Mouse (Mus musculus) heart, embryonic 14.5 days (tissue): ENCODE data around the gene Anp32e. TPM values are rescaled to one million over a fixed set of nuclear protein-coding genes. Genes with fewer than 3 reads are reported as not detected.
A peak's percentile ranks its signal among the peaks of the same experiment; 100 is the strongest.

Experiments used
- ATAC-seq: fragments of 200-750 bp; cut with Nextera tagmentation; 2 replicates; pipeline ENCODE4 v1.8.0; 2017; ENCODE audit warnings: low read depth, moderate TSS enrichment; ENCODE audit not compliant: insufficient number of reproducible peaks, insufficient read depth, low FRiP score
- H3K27ac ChIP-seq, 2 experiments: fragments of 200-500 bp in 1 of 2; fragments of 300-500 bp in 1 of 2; sonication (generic) in 1 of 2; replicated peaks in 1 of 2; 2 replicates each; pipeline ENCODE4 v1.5.1; 2012 to 2014; ENCODE audit warnings: low read depth in 2 of 2, low read length in 2 of 2, control low read depth in 1 of 2, mild to moderate bottlenecking in 1 of 2, mixed read lengths in 1 of 2; ENCODE audit not compliant: control insufficient read depth in 1 of 2, insufficient read depth in 1 of 2
- H3K27me3 ChIP-seq: fragments of 300-500 bp; sonication (generic); 2 replicates; pipeline ENCODE4 v1.6.1; 2014; ENCODE audit warnings: mild to moderate bottlenecking, low read length, control low read depth; ENCODE audit not compliant: control insufficient read depth, insufficient read depth
- H3K36me3 ChIP-seq: fragments of 300-500 bp; sonication (generic); 2 replicates; pipeline ENCODE4 v1.6.1; 2014; ENCODE audit warnings: mild to moderate bottlenecking, control low read depth, low read length, mixed read lengths; ENCODE audit not compliant: control insufficient read depth, insufficient read depth
- H3K4me1 ChIP-seq, 2 experiments: fragments of 200-500 bp in 1 of 2; fragments of 300-500 bp in 1 of 2; sonication (generic) in 1 of 2; 2 replicates each; pipeline ENCODE4 v1.6.1; 2012 to 2014; ENCODE audit warnings: low read length in 2 of 2, control low read depth in 1 of 2, mixed read lengths in 1 of 2; ENCODE audit not compliant: control insufficient read depth in 2 of 2, insufficient read depth in 2 of 2
- H3K4me2 ChIP-seq: fragments of 300-500 bp; sonication (generic); 2 replicates; pipeline ENCODE4 v1.6.1; 2014; ENCODE audit warnings: mild to moderate bottlenecking, low read length
- H3K4me3 ChIP-seq, 2 experiments: fragments of 200-500 bp in 1 of 2; fragments of 300-500 bp in 1 of 2; sonication (generic) in 1 of 2; 2 replicates each; pipeline ENCODE4 v1.5.1; 2012 to 2014; ENCODE audit warnings: low read length in 2 of 2, mild to moderate bottlenecking in 2 of 2, control low read depth in 1 of 2, low read depth in 1 of 2, moderate library complexity in 1 of 2; ENCODE audit not compliant: control insufficient read depth in 1 of 2, insufficient read depth in 1 of 2
- H3K9ac ChIP-seq: fragments of 300-500 bp; sonication (generic); 2 replicates; pipeline ENCODE4 v1.6.1; 2014; ENCODE audit warnings: mild to moderate bottlenecking, low read length
- H3K9me3 ChIP-seq: fragments of 300-500 bp; sonication (generic); 2 replicates; pipeline ENCODE4 v1.6.1; 2016; ENCODE audit warnings: low read length, control low read depth; ENCODE audit not compliant: control insufficient read depth
- WGBS: fragments of 180-500 bp; shearing (Covaris S2); extraction: QIAGEN DNeasy Blood & Tissue Kit; methylation state at CpG from one replicate; pipeline ENCODE4 v1.1.7; 2014; 5-methylcytosine and 5-hydroxymethylcytosine counted together
- polyA plus RNA-seq: library from polyadenylated mRNA; unstranded; fragments of >200 nt; fragmentation: Nextera tagmentation; extraction: Ambion mirVana; gene quantifications from 2 replicates; pipeline ENCODE4 v1.2.1, GENCODE M21; 2014

Anp32e gene
- polyA plus RNA-seq, 1 experiment from 2014 or later = 58.3 TPM

DNA sequence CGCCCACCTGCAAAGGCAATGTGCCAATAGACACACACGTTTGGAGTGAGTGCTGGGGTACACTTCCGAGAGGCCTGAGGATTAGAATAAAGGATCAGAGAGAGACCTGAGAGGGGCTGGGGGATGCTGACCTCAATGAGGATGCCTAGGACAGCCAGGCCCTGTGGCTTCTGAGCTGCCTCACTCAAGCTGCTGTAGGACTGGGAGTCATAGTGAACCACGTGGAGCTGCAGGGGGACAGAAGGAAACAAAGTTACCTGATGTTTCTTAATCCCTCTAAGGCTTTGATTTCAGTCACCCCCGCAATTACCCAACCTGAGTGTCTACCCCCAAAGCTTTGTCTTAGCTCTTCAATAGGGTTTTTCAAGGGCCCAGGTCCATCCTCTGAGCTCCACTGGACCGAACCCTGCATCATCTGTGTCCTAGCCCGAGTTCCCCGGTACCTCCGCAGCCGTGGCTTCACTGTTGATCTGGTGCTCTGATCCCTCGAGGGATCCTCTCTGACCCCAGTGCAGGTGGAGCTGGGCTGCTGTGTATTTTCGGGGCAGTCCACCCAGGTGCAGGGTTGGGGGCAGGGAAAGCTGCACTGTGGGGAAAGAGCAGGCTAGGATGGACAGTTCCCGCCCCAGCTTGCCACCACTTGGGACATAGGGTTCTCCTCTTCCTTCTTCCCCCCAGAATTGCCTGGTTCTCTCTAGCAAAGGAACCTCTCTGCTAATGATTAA is 29.1 kb upstream of the Anp32e start:
- Histone ChIP-seq H3K4me1 (peaks cover 14 to 37% of the 10 kb centered on the region in 2 experiments), H3K27ac (no peak overlapping the region), H3K4me2 (no peak overlapping the region), H3K9ac (no peak overlapping the region), H3K27me3 (no peaks in the 10 kb centered on the region), H3K36me3 (peaks cover 25% of the 10 kb centered on the region), H3K4me3 (no peak overlapping the region), H3K9me3 (no peaks in the 10 kb centered on the region)
- ATAC-seq = no peak
- 75% methylated on average over 13 of the region's 13 CpGs for WGBS

GRCm38 (mm10) chr3:95901616-95902372 is 27.3 kb upstream of the Anp32e start:
- Histone ChIP-seq H3K4me3 (no peak overlapping the region), H3K9ac (peak overlapping the region; percentile 76), H3K4me1 (peaks cover 18 to 45% of the 10 kb centered on the region in 2 experiments), H3K27ac (peak overlapping the region; percentile 48 to 54), H3K9me3 (no peaks in the 10 kb centered on the region), H3K27me3 (no peaks in the 10 kb centered on the region), H3K36me3 (peaks cover 17% of the 10 kb centered on the region), H3K4me2 (peak overlapping the region; percentile 93)
- no peak for ATAC-seq
- WGBS = 55% methylated on average over 9 of the region's 9 CpGs

- H3K27me3 ChIP-seq = no peaks in the 10 kb centered on the region
- H3K4me1 ChIP-seq = peaks cover 18 to 45% of the 10 kb centered on the region in 2 experiments
- peak overlapping the region; percentile 93 for H3K4me2 ChIP-seq
- 0 out of 4 replicates have a peak overlapping the region, but pooled peaks of 1 of the 2 experiments have one; percentile 1 for H3K4me3 ChIP-seq
- H3K9me3 ChIP-seq = no peaks in the 10 kb centered on the region
- H3K27ac ChIP-seq = peak overlapping the region; percentile 48 to 54; a peak in 3 of 4 replicates
- H3K36me3 ChIP-seq = peaks cover 16% of the 10 kb centered on the region
- ATAC-seq = no peak
- H3K9ac ChIP-seq = peak overlapping the region; percentile 76
Observed at GRCm38 (mm10) chr3:95902373-95902625, 26.7 kb upstream of the Anp32e start.

GRCm38 (mm10) chr3:95902643-95903042 is 26.4 kb upstream of the Anp32e start:
- 34% methylated on average over 6 of the region's 6 CpGs for WGBS
- 0 out of 4 replicates have a peak overlapping the region, but pooled peaks have one; percentile 1 to 46 for H3K4me3 ChIP-seq
- H3K4me1 ChIP-seq = peaks cover 18 to 45% of the 10 kb centered on the region in 2 experiments
- peak overlapping the region; percentile 48 to 54; a peak in 3 of 4 replicates for H3K27ac ChIP-seq
- no peaks in the 10 kb centered on the region for H3K27me3 ChIP-seq
- peak overlapping the region; percentile 93 for H3K4me2 ChIP-seq
- ATAC-seq = no peak
- peaks cover 13% of the 10 kb centered on the region for H3K36me3 ChIP-seq
- H3K9me3 ChIP-seq = no peaks in the 10 kb centered on the region
- H3K9ac ChIP-seq = peak overlapping the region; percentile 76; the same call in 1 of the 2 replicates

GRCm38 (mm10) chr3:95903753-95904502 is 25.1 kb upstream of the Anp32e start:
- Histone ChIP-seq H3K27ac (peak overlapping the region; percentile 81 to 84), H3K4me3 (peak overlapping the region; percentile 46 to 47), H3K4me1 (peaks cover 18 to 45% of the 10 kb centered on the region in 2 experiments), H3K4me2 (peak overlapping the region; percentile 93), H3K9me3 (no peaks in the 10 kb centered on the region), H3K9ac (peak overlapping the region; percentile 76), H3K27me3 (no peaks in the 10 kb centered on the region), H3K36me3 (peaks cover under 1% of the 10 kb centered on the region; the same call in 1 of the 2 replicates)
- 5% methylated on average over 15 of the region's 15 CpGs for WGBS
- ATAC-seq = no peak

DNA sequence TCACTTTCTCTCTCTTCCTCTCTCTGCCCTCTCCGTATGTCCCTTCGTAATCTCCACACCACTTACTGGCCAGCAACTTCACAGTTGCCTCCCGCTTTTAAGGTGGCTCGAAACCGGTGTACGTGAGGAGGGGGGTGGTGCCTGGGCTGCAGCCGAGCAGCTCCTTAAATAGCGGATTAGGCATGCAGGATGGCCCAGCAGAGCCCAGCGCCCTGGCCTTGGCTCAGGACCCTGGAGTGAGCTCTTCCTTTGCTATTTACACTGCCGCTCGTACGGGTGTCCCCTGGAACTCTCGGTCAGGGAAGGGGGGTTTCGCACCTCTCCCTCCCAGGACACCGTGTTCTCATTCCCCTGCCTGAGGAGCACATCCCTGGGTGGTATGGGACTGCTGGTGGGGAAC is 24.5 kb upstream of the Anp32e start, which contains the start of gene Car14:
TSS of gene Car14 (minus strand) at position 124 of the 400 bp plus-strand sequence.
- under 1% methylated on average over 15 of the region's 15 CpGs for WGBS
- H3K4me1 ChIP-seq = peaks cover 18 to 45% of the 10 kb centered on the region in 2 experiments
- peak; percentile 50 for ATAC-seq

More for the DNA sequence above, 24.5 kb upstream of the Anp32e start, which contains the start of gene Car14:
- no peaks in the 10 kb centered on the region for H3K9me3 ChIP-seq
- peak within 1 kb of the TSS; percentile 46 to 47 for H3K4me3 ChIP-seq
- H3K9ac ChIP-seq = peak within 1 kb of the TSS; percentile 76
- H3K4me2 ChIP-seq = peak within 1 kb of the TSS; percentile 93
- H3K27ac ChIP-seq = peak within 1 kb of the TSS; percentile 81 to 84
- no peaks in the 10 kb centered on the region for H3K36me3 ChIP-seq
- no peaks in the 10 kb centered on the region for H3K27me3 ChIP-seq
